Mouse (Mus musculus): ENCODE data around the gene Sftpa1.

- no peak for TF ChIP-seq POLR2A (IDR thresholded peaks at IDR 0.05; ENCODE audit: control insufficient read depth, low read depth, low read length)
- TF ChIP-seq CTCF (IDR thresholded peaks at IDR 0.05; ENCODE audit: control insufficient read depth, insufficient read depth, insufficient replicate concordance, low read depth, low read length): no peak
Observed at GRCm38 (mm10) chr14:41168567-41168966, 37.0 kb downstream of the Sftpa1 start.
